Mouse (Mus musculus) lung, adult 2 months (tissue): ENCODE measurements around the gene AW011738. TPM values are rescaled to one million over a fixed set of nuclear protein-coding genes. Genes with fewer than 3 reads are reported as not detected.
A peak's percentile ranks its signal among the peaks of the same experiment; 100 is the strongest.

ENCODE experiments used
- DNase-seq: peaks from one replicate; pipeline ENCODE4 v3.0.0; 2022
- H3K4me1 ChIP-seq: fragments of 200-500 bp; 2 replicates; pipeline ENCODE4 v1.6.1; 2011; ENCODE audit warnings: low read length; ENCODE audit not compliant: control insufficient read depth, insufficient read depth
- H3K4me3 ChIP-seq: fragments of 200-500 bp; replicated peaks from 2 replicates; pipeline ENCODE3; 2011; ENCODE audit warnings: low read depth, mild to moderate bottlenecking, control low read depth, low read length; ENCODE audit errors: extremely low read depth
- CTCF ChIP-seq: fragments of 200-500 bp; IDR thresholded peaks from 2 replicates; pipeline ENCODE4 v1.5.1; 2011; ENCODE audit warnings: mild to moderate bottlenecking, low read length, control low read depth; ENCODE audit not compliant: insufficient read depth
- POLR2A ChIP-seq: fragments of 200-500 bp; IDR thresholded peaks from 2 replicates; pipeline ENCODE4 v1.6.1; 2011; ENCODE audit warnings: low read depth, mild to moderate bottlenecking, control low read depth, low read length, borderline replicate concordance; ENCODE audit errors: extremely low read depth
- WGBS: fragments of 180-500 bp; shearing (Covaris S2); methylation state at CpG from one replicate; pipeline ENCODE4 v1.1.7; 2018; 5-methylcytosine and 5-hydroxymethylcytosine counted together
- polyA plus RNA-seq: library from polyadenylated mRNA; depleted of rRNA; stranded (reverse); fragments of >200 nt; gene quantifications from 2 replicates; pipeline ENCODE4 v1.2.3, GENCODE M21; 2012

Gene AW011738
- polyA plus RNA-seq, 1 experiment, result 4.6 TPM

GRCm38 (mm10) chr4:156215649-156216048 lies 12.5 kb downstream of the AW011738 start, which contains the start of gene Perm1:
Gene Perm1, plus strand, starts transcription at chr4:156215868.
- H3K4me3 ChIP-seq, result no peak within 1 kb of the TSS
- TF ChIP-seq CTCF (no peak), POLR2A (no peak)
- DNase-seq, result no peak
- H3K4me1 ChIP-seq, result no peaks in the 10 kb centered on the region
- 40% methylated on average over 4 of the region's 4 CpGs for WGBS

- no peak for DNase-seq
- Histone ChIP-seq H3K4me3 (no peak overlapping the region), H3K4me1 (no peaks in the 10 kb centered on the region)
- 86% methylated on average over 2 of the region's 2 CpGs for WGBS
- TF ChIP-seq POLR2A (no peak), CTCF (no peak)
Observed at GRCm38 (mm10) chr4:156216196-156216595, 13.1 kb downstream of the AW011738 start.

- 81% methylated on average over 16 of the region's 16 CpGs for WGBS
- H3K4me3 ChIP-seq, result no peak overlapping the region
- no peak for TF ChIP-seq CTCF
- no peak for TF ChIP-seq POLR2A
- DNase-seq, result no peak
- no peaks in the 10 kb centered on the region for H3K4me1 ChIP-seq
Observed at GRCm38 (mm10) chr4:156217022-156217669, 14.0 kb downstream of the AW011738 start.

- no peak for DNase-seq
- Histone ChIP-seq H3K4me3 (no peak overlapping the region), H3K4me1 (no peaks in the 10 kb centered on the region)
- TF ChIP-seq CTCF (no peak), POLR2A (no peak)
- 78% methylated on average over 16 of the region's 16 CpGs for WGBS
Observed at GRCm38 (mm10) chr4:156217838-156218237, 14.7 kb downstream of the AW011738 start.

GRCm38 (mm10) chr4:156219936-156220335 lies 16.8 kb downstream of the AW011738 start:
- 85% methylated on average over 11 of the region's 11 CpGs for WGBS
- Histone ChIP-seq H3K4me3 (no peak overlapping the region), H3K4me1 (no peaks in the 10 kb centered on the region)
- TF ChIP-seq CTCF (no peak), POLR2A (no peak)
- no peak for DNase-seq

- 84% methylated on average over 2 of the region's 2 CpGs for WGBS
- no peak for TF ChIP-seq CTCF
- TF ChIP-seq POLR2A, result no peak
- no peak for DNase-seq
- Histone ChIP-seq H3K4me1 (no peaks in the 10 kb centered on the region; the same call in 1 of the 2 replicates), H3K4me3 (no peak overlapping the region)
Observed at GRCm38 (mm10) chr4:156224276-156224675, 21.2 kb downstream of the AW011738 start.

GRCm38 (mm10) chr4:156227752-156228392 lies 24.8 kb downstream of the AW011738 start:
- peak; percentile 59 for DNase-seq
- Histone ChIP-seq H3K4me1 (no peaks in the 10 kb centered on the region; the same call in 1 of the 2 replicates), H3K4me3 (peak overlapping the region; percentile 39)
- WGBS, result 36% methylated on average over 18 of the region's 18 CpGs
- TF ChIP-seq CTCF, result no peak
- no peak for TF ChIP-seq POLR2A

GRCm38 (mm10) chr4:156228393-156229024 lies 25.4 kb downstream of the AW011738 start:
- no peak for TF ChIP-seq POLR2A
- TF ChIP-seq CTCF, result no peak
- H3K4me3 ChIP-seq, result peak overlapping the region; percentile 39
- peak; percentile 41 for DNase-seq
- H3K4me1 ChIP-seq, result no peaks in the 10 kb centered on the region; the same call in 1 of the 2 replicates
- 30% methylated on average over 12 of the region's 12 CpGs for WGBS

- Histone ChIP-seq H3K4me3 (peak overlapping the region; percentile 64), H3K4me1 (peaks cover 6% of the 10 kb centered on the region)
- peak; percentile 30 for DNase-seq
- 13% methylated on average over 17 of the region's 17 CpGs for WGBS
- TF ChIP-seq CTCF, result no peak
- no peak for TF ChIP-seq POLR2A
Observed at GRCm38 (mm10) chr4:156234021-156234501, 31.0 kb downstream of the AW011738 start.

GRCm38 (mm10) chr4:156234701-156235213 lies 31.7 kb downstream of the AW011738 start, which contains the start of gene Plekhn1:
Gene Plekhn1, minus strand, starts transcription at chr4:156234857.
- Histone ChIP-seq H3K4me1 (peaks cover 6% of the 10 kb centered on the region), H3K4me3 (peak within 1 kb of the TSS; percentile 83)
- TF ChIP-seq CTCF (no peak), POLR2A (peak; percentile 41; the same call in 1 of the 2 replicates)
- DNase-seq, result peak; percentile 68
- under 1% methylated on average over 41 of the region's 48 CpGs for WGBS
